Mouse (Mus musculus) cerebellum, adult 2 months (tissue): ENCODE results near the gene Dgcr2.

Experiments used
- CTCF ChIP-seq: fragments of 200-500 bp; IDR thresholded peaks from 2 replicates; pipeline ENCODE4 v1.5.1; 2011; ENCODE audit warnings: low read depth, mild to moderate bottlenecking, control low read depth, low read length, moderate library complexity, borderline replicate concordance; ENCODE audit not compliant: insufficient read depth
- POLR2A ChIP-seq: fragments of 200-500 bp; IDR thresholded peaks from 2 replicates; pipeline ENCODE4 v1.6.1; 2011; ENCODE audit warnings: low read length, control low read depth, borderline replicate concordance; ENCODE audit not compliant: insufficient read depth

- TF ChIP-seq POLR2A: no peak
- TF ChIP-seq CTCF: no peak
Observed at GRCm38 (mm10) chr16:17884116-17884515, 14.2 kb downstream of the Dgcr2 start.
